Mouse (Mus musculus) heart, postnatal 25 days (tissue): ENCODE data around the gene Srp54c. TPM values are rescaled to one million over a fixed set of nuclear protein-coding genes. Genes with fewer than 3 reads are reported as not detected.
"Not testable (repeated sequence)": the region's sequence is repeated elsewhere in the genome, so short reads cannot be mapped to it uniquely, and the experiment has no call there.

Source experiments
- DNase-seq: peaks from one replicate; pipeline ENCODE4 v3.0.0; 2022; ENCODE audit warnings: low spot score
- intact Hi-C: fragments of 180-260 bp; cut with DNase I; formaldehyde crosslinking; loops from one replicate; pipeline ENCODE4 v1.15.1; 2025
- total RNA-seq, 2 experiments: library from RNA; stranded (reverse); gene quantifications; 2 replicates each; pipeline ENCODE4 v1.2.3; 2021

Srp54c gene
- 10 to 100 TPM; 25.3 to 25.7 TPM for total RNA-seq

DNA sequence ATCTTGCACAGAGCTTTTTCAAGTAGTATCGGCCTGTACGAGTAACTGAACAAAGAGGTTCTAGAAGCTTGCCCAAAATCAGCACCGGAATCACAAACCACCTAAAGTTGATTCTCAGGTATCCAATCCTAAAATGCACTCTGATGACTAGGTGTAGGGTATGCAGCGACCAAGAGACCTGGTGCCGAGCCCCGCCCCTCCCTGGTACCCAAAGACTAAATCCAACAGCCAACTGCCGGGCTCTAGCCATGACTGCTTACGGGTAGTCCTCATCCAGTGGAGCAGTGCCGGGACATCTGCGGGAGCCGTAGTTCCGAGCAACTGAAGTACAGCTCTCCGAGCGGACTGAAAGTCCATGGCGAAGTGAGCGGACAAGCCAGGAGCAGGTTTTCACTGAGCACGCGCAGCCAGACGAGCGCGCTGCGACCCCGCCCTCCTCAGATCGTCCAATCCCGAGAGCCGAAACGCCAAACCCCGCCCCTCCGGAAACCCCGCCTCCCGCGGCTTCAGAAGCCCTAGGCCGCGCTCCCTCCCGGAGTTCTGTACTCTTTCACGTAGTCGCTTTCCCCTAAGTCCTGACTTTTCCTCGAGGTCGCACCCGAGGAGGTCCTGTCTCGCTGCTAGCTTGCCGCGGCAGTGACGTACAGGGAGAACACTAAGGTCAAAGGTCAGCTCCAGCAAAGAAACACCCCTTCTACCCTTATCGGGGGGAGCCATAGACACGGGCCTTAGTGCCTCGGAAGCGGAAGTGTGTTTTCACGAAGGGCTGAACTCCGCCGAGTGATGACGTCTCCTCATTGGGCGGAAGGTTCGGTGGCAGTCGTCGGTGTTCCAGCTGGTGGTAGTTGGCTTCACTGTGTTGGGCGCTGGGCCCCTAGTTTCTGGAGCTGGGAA lies at the start of gene Srp54c:
Gene Srp54c, plus strand, starts transcription at position 543 of the 894 bp plus-strand sequence.
- DNase-seq, intact Hi-C loops: not testable (repeated sequence)

DNA sequence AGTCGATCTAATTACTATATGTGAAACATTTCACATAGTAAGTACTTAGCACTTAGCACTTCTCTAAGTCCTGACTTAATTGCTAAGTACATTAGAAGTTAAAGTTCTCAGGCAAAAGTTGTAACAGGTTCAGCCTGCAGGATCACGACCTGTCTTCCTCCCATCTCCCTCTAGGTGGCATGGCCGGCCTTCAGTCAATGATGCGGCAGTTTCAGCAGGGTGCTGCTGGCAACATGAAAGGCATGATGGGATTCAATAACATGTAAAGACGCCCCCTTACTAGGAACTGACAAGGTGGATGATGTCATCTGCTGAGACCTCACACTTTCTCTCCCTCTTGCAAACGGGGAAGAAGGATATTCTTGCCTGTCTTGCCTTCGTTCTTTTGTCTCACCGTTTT lies 42.3 kb upstream of the Srp54c start:
- intact Hi-C loops, DNase-seq: not testable (repeated sequence)

DNA sequence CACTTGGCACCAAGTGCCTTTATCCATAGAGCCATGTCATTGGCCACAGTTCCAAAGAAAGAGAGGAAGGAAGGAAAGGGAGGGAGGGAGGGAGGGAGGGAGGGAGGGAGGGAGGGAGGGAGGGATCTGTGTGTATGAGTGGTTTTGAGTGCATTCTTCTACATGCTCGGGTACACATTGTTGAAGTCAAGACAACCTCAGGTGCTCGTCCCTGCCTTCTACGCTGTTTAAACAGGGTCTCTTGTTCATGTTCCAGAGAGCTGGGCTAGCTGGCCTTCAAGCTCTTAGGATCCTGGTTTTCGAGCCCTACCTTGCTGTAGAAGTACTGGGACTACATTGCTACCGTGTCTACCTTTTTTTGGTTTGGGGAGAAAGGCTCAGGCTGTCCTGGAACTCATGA lies 40.8 kb upstream of the Srp54c start:
- DNase-seq, intact Hi-C loops: not testable (repeated sequence)

DNA sequence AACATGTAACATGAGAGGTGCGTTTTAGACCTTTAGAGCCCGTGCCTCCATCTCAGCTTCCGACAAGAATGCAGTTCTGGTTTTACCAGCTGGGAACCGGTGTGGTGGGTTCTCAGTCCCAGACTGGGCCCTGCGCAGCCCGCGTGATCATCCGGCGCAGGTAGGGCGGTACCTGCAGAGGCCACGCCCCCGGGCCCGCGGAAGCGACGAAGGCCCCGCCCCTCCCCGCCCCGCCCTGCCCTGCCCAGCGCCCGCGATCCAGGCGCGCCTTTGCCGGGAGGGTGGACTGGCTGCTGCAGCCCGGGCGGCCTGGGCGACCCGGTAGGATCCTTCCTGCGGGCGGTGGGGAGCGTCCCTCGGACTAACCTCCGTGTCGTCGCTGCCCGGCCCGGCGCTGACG lies 30.7 kb upstream of the Srp54c start, which contains the start of gene 1700047I17Rik2:
Gene 1700047I17Rik2, plus strand, starts transcription at position 287 of the 400 bp plus-strand sequence.
- intact Hi-C loops, DNase-seq: not testable (repeated sequence)

DNA sequence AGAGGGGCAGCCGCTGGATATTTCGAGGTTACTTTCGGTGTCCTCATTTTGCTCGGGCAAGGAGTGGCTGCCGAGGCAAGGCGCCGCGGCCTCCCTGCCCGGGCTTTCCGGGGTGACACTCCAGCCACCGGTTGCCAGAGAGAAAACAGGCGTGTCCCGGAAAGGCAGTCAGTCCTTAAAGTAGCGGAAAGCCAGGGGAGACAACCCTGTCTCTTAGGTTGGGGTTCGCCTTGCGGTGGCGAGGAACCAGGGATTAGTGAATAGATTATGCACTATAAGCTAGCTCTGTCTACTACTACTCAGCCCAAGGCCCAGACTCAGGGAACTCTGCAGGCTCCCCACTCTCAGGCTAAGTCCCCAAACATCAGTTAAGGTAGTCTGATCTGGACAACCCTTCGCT lies 30.2 kb upstream of the Srp54c start:
- DNase-seq, intact Hi-C loops: not testable (repeated sequence)

DNA sequence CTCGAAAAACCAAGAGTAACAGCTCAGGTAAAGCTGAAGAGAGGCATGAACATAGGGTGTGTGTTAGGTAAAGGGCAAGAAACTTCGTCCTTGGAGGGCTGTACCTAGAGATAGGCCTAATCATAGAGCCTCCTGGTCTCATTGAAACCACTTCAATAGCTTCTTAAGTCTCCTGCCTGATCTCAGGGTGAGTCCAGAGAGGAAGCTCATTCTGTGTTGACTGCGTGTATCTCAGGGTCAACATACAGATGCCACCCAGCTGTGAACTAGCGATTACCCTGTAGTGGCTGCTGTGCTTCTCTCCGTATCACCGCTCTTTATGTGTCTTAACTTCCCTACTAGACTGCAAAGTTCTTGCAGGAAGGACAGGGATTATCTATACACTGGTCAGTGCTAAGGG lies 17.0 kb upstream of the Srp54c start:
- intact Hi-C loops, DNase-seq: not testable (repeated sequence)

DNA sequence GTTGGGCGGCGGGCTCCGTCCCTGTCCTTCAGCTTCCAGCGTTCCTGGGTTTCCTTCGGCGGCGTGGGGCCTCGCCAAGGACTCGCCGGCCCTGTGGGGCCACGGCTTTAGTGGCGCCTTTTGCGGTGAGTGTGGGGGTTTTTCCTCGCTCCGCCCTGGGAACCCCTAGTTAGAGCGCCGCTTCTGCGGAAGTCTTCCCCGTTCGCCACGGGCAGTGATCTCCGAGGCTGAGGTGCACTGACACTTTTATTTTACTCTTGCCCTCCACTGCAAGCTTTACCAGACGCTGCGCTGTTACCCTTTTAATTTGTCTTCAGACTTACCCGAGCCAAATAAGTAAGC lies 523 bp downstream of the Srp54c start:
- intact Hi-C loops, DNase-seq: not testable (repeated sequence)

DNA sequence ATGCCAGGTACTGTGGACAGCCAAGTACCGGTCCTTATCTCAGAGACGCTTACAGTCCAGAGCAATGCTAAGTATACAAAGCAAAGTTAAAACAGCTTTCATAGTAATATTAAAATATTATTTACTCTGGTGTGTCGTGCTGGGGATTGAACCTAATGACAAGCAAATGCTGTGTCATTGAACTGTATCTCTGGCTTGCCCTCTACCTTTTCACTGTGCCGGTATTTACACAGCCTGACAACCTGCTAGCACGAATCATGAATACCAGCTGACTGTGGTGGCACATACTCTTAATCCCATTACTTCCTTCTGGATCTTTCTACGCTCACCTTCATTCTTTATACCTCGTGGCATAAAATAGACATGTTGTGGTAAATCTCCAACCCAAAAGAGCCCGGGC lies 12.3 kb downstream of the Srp54c start:
- DNase-seq, intact Hi-C loops: not testable (repeated sequence)

DNA sequence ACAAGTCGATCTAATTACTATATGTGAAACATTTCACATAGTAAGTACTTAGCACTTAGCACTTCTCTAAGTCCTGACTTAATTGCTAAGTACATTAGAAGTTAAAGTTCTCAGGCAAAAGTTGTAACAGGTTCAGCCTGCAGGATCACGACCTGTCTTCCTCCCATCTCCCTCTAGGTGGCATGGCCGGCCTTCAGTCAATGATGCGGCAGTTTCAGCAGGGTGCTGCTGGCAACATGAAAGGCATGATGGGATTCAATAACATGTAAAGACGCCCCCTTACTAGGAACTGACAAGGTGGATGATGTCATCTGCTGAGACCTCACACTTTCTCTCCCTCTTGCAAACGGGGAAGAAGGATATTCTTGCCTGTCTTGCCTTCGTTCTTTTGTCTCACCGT lies 32.0 kb downstream of the Srp54c start:
- DNase-seq, intact Hi-C loops: not testable (repeated sequence)

DNA sequence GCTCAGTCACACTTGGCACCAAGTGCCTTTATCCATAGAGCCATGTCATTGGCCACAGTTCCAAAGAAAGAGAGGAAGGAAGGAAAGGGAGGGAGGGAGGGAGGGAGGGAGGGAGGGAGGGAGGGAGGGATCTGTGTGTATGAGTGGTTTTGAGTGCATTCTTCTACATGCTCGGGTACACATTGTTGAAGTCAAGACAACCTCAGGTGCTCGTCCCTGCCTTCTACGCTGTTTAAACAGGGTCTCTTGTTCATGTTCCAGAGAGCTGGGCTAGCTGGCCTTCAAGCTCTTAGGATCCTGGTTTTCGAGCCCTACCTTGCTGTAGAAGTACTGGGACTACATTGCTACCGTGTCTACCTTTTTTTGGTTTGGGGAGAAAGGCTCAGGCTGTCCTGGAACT lies 33.4 kb downstream of the Srp54c start:
- intact Hi-C loops, DNase-seq: not testable (repeated sequence)

DNA sequence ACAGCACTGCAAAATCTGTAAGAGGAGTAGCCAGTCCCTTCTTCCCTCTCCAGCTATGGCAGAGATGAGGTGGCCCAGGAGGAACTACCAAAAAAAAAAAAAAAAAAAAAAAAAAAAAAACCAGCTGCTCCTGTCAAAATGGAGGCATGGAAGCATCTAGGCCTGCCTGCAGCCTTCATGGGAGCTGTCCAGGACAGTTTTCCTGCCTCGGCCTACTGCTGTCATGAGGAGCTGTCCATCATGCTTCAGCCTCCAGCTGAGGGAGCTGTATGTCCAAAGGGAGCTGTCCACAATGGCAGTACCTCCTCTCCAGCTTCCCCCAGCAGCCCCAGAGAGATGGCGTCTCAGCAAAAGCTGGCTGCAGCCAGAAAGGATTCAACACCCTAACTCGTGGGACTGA lies 42.3 kb downstream of the Srp54c start:
- intact Hi-C loops: no loop called here
- DNase-seq: no peak

DNA sequence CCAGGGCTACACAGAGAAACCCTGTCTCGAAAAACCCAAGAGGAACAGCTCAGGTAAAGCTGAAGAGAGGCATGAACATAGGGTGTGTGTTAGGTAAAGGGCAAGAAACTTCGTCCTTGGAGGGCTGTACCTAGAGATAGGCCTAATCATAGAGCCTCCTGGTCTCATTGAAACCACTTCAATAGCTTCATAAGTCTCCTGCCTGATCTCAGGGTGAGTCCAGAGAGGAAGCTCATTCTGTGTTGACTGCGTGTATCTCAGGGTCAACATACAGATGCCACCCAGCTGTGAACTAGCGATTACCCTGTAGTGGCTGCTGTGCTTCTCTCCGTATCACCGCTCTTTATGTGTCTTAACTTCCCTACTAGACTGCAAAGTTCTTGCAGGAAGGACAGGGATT lies 47.6 kb downstream of the Srp54c start:
- intact Hi-C loops: not testable (repeated sequence)

DNA sequence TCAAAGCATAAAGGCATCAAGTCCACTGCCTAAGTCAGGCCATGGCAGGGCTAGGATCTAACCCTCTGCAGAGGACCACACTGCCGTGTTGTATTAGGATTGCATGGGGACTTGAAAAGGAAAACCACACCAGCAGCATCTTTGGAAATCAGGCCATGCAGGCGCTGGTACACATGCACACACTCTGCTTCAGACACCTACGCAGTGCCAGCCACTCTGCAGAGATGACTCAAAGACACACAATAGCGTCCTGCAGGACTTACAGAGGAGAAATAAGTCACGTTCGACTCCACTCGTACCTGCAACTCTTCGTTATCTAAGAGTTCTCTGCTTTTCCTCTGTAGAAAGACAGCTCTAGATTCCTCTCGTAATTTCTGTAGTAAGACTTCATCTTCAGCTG lies 68.1 kb downstream of the Srp54c start:
- intact Hi-C loops: no loop called here
- no peak for DNase-seq

More for the DNA sequence above, 47.6 kb downstream of the Srp54c start:
- not testable (repeated sequence) for DNase-seq

DNA sequence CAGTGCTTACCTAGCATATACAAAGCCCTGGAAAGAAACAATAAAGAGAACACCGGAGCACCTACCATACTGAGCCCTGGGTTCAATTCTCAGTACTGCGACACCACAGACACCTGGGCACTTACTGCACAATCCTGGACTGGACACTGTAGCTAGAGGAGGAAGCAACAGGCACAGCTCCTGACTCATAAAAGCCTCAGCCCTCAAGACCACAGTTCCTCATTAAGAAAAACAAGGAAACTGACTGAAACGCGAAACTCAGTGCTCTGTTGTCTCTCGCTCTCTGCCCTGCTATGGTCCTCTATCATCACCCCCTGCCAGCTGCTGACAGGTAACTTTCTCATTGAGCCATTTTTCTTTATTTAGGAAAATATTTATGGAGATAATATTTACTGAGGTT lies 69.4 kb downstream of the Srp54c start, which contains the start of gene 1110008L16Rik:
Gene 1110008L16Rik, plus strand, starts transcription at position 242 of the 400 bp plus-strand sequence.
- intact Hi-C loops: no loop called here

DNA sequence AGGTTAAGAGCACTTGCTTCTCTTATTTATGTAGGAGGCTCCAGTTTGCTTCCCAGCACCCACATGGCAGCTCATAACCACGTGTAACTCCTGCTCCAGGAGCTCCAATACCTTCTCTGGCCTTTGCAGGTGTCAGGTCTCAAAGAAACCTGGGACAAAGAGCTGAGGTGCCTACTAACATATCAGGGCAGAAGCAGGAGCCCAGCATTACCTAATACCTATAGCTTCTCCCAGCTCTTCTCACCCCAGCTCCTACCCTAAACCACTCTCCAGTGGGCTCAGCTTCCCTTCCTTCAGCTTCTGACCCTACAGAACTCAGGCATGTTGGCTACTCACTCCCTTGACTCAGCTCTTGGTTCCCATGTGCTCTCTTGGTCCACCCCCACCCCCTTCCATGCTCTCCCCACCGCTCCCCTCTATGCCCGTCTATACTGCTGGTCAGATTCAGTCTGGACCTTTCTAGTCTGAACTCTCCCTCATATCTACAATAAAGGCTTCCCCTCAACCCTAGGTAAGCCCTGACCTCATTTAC lies 70.9 kb downstream of the Srp54c start:
- intact Hi-C loops: loop anchor here (5.0 to 10.0 kb wide), 2 partner anchors 314 to 524 kb away; partner anchors contain the start of genes Gm20403 and Ralgapa1
- no peak for DNase-seq

More for the DNA sequence above, 69.4 kb downstream of the Srp54c start, which contains the start of gene 1110008L16Rik:
- DNase-seq: no peak

DNA sequence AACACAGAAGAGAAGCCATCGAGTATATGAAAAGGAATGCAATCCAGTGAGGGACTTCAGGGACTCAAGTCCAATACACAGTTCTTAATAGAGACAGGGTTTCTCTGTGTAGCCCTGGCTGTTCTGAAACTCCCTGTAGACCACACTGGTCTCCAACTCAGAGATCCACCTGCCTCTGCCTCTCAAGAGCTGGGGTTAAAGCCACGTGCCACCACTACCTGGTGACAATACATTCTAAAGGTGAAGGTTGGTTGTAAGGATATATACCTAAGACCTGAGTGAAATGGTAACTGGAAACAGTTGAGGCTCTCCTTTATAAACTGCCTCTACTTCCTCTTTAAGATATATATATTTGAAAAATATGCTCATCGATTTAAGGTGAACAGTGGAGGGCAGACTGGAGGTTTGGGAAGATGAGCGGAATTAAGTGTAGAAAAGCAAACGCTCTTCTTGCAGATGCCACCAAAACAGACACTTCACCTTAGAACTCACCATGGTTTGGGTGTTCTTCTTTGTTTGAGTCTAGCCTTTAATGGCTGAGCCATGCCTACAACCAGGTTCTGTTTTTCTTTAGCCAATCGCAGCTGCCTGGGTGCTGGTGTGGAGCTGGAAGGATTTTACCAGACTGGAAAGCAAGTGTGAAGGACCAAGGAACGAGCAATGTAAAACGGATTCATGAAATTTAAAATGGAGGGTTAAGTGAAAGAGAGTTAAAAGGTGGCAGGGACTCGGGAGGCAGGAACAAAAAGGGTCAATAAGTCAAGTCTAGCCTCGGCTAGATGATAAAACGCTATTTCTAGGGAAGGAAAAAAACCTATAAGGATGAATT lies 71.7 kb downstream of the Srp54c start:
- no peak for DNase-seq
- intact Hi-C loops: loop anchor here (5.0 to 10.0 kb wide), 2 partner anchors 314 to 523 kb away; partner anchors contain the start of genes Gm20403 and Ralgapa1

DNA sequence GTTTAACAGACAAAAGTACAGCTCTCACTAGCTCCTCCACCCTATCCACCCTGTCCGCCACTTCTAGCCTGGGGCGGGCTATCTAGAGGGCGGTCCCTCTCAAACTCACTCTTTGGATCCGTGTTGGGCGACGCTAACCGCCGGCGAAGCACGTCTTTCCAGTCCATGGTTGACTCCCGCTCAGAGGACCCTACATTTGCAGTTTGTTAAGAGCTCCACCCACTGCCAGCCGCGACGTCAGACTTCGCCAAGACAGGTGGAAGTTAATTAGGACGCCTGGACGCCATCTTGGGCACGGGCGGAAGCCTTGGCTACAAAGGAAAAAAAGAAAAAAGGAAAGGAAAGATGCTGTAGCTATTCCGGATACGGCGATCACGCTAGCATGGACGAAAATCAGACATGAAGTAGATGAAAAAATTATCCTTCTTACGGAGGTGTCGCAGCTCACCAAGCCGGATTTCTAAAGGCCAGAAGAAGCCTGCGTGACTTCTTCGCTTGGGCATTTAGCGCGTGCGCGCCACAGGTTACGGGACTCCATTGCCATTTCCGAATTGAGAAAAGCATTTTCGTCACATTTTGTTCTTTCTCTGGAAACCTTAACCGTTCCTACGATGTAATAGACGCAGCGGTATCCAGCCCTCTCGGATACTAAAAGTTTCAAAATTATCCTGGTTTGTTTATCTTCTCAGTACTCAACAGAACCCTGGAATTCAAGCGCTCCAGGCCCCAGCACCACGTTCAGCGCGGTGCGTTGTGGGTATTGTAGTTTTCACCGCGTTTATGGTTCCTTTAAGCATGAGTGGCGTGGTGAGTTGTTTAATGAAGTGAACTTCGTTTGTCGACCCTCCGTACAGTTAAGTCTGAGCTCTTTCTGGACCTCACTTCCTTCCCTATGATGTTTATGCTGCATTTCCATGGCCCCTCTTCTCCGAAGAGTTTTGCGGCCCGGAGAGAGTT lies 72.8 kb downstream of the Srp54c start, which contains the start of gene Ppp2r3c:
Gene Ppp2r3c, minus strand, starts transcription at position 514 of the 957 bp plus-strand sequence.
- intact Hi-C loops: loop anchor here (5.0 to 10.0 kb wide), 2 partner anchors 315 to 522 kb away; partner anchors contain the start of genes Gm20403 and Ralgapa1
- DNase-seq: peak; percentile 85

DNA sequence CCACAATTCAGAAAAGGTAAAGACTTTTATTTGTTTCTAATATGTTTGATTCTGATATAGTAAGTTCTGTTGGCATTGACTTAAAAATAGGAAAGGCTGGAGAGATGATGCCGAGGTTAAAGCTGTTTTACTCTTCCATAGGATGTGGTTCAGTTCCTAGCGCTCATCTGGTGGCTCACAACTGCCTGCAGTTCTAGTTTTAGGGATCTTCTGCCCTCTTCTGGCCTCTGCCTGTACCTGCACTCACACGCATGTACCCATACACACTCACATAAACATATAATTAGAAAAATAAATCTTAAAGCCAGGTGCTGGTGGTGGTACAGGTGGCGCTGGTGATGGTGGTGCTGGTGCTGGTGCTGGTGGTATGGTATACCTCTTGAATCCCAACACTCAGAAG lies 76.4 kb downstream of the Srp54c start:
- intact Hi-C loops: loop anchor here (10.0 kb wide), 1 partner anchor 518 kb away; the partner anchor contains the start of gene Ralgapa1
- DNase-seq: no peak
